Mouse (Mus musculus) thymus, postnatal 25 days (tissue): Measurements from ENCODE around the gene Fxyd1.

ENCODE experiments used
- DNase-seq: peaks from one replicate; pipeline ENCODE4 v3.0.0; 2022

Gene Fxyd1

GRCm38 (mm10) chr7:31008175-31008574 is 48.8 kb downstream of the Fxyd1 start:
- no peak for DNase-seq

GRCm38 (mm10) chr7:31007775-31008174 is 49.2 kb downstream of the Fxyd1 start:
- no peak for DNase-seq

GRCm38 (mm10) chr7:31002650-31003049 is 54.3 kb downstream of the Fxyd1 start:
- peak; percentile 39 for DNase-seq
